Mouse (Mus musculus) CD4-positive, CD25-positive, alpha-beta regulatory T cell, adult 2 months (primary cell): ENCODE measurements around the gene Lrpap1.

Source experiments
- DNase-seq: peaks from one replicate; pipeline ENCODE4 v3.0.0-alpha.2; 2012; ENCODE audit warnings: low read depth, low spot score

Lrpap1 gene

DNA sequence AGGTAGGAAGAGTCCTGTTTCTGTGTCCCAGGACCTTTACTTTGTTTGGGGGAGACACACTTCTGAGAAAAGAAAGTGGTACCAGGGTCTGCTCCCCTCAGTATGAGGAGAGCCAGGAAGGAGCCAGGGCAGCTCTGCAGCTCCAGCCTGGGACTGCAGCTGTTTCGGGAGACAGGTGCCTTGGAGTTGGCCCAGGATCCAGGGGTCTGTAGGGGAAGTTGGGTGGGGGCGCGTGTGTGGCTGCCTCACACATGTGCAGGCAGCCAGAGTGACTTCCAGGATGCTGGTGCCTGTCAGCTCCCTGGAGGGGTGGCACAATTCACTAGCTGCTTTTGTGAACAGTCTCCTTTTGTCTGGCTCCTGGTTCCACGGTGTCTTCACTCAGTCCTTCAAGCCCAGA is 48.0 kb downstream of the Lrpap1 start:
- no peak for DNase-seq

DNA sequence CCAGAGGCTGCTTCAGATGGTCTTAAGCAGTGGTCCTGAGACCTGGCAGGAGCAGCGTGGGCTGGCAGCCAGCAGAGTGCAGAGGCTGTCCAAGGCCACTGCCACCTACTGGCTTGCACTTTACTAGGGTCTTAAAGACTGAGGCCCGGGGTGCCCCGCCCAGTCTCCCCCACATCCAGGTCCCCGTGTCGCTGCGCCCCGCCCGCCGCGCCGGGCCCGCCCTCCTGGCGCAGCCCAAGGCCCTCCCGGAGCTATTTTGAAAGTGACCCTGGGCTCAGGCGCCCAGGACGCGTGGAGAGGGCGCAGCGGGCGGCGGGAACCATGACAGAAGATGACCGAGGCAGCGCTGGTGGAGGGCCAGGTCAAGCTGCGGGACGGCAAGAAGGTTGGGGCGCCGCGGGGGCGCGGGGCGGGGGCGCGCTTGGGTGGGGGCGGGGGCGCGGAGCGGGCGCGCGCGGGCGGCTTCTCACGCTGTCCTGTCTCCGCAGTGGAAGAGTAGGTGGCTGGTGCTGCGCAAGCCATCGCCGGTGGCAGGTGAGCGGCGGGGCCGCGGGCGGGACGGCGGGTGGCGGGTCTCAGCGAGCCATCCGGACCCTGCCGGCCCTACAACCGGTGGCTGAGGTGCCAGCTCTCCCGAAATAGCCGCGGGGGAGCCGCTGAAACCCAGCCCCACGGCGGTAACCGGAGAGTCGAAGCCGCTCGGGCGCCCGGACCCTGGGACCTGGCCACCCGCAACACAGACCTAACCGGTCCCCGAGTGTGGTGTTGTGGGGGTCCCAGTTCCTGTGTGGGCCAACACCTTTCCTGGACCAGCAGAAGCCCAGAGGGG is 48.7 kb downstream of the Lrpap1 start, which contains the start of gene Dok7:
Gene Dok7, plus strand, starts transcription at position 163 of the 829 bp plus-strand sequence.
- DNase-seq, result no peak

- no peak for DNase-seq
Observed at GRCm38 (mm10) chr5:35055076-35055475, 50.5 kb downstream of the Lrpap1 start.

DNA sequence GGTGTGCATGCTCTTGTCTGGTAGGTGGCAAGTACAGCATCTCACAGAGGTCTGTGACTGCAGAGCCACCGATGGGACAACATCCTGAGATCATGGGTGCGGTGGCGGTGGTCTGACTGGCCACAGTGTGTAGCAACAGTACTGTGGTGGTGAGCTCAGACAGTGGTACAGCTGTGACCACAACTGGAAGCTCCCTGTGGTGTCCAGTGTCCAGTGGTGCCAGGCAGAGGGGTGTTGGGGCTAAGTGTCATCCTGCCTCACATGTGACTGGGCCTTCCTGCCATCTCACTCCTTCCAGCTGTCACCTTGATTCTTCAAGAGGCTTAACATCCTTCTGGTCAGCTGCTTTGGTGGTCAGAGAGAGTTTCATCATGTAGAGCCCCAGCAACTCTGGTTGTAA is 50.9 kb downstream of the Lrpap1 start:
- no peak for DNase-seq

DNA sequence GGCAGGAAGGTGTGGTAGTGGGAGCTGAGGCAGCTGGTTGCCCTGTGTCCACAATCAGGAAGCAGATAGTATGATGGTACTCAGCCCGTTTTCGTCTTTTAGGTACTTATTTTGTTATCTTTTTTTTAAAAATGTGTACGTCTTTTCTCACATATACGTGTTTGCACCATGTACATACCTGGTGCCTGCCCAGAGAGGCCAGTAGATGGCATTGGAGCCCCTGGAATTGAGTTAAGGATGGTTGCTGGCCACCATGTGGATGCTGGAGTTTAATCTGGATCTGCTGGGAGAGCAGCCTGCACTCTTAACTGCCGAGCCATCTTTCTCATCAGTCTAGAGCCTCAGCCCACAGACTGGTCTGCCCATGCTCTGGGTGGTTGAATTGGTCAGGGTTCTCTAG is 55.0 kb downstream of the Lrpap1 start:
- DNase-seq, result no peak

DNA sequence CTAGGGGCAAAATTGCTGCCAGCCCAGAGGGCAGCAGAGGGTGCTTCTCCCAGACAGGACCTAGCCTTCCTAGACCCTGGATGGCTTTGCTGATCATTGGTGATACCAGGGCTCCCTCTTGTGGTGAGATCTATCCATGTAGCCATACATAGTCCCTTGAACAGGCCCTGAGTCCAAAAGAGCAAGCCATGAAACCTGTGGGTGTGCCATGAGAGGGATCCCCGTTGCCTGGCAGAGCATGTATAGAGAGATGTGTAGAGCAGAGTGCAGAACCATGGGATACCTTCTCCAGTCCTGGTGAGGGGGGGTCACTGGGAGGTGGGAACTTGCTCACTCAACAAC is 62.5 kb downstream of the Lrpap1 start:
- peak; percentile 89 for DNase-seq

GRCm38 (mm10) chr5:35042431-35043109 is 63.0 kb downstream of the Lrpap1 start:
- peak; percentile 62 for DNase-seq
